Mouse (Mus musculus) E14TG2a.4 (cell line): Measurements from ENCODE around the gene Stk10.

Experiments used
- CTCF ChIP-seq: conservative IDR thresholded peaks from 2 replicates; pipeline ENCODE4 v1.5.1; 2014; ENCODE audit warnings: low read length
- NANOG ChIP-seq: IDR thresholded peaks from 2 replicates; pipeline ENCODE4 v1.6.1; 2014; ENCODE audit warnings: borderline replicate concordance, low read length, mixed read lengths
- POU5F1 ChIP-seq: IDR thresholded peaks from 2 replicates; pipeline ENCODE4 v1.6.1; 2014; ENCODE audit warnings: low read length, borderline replicate concordance

DNA sequence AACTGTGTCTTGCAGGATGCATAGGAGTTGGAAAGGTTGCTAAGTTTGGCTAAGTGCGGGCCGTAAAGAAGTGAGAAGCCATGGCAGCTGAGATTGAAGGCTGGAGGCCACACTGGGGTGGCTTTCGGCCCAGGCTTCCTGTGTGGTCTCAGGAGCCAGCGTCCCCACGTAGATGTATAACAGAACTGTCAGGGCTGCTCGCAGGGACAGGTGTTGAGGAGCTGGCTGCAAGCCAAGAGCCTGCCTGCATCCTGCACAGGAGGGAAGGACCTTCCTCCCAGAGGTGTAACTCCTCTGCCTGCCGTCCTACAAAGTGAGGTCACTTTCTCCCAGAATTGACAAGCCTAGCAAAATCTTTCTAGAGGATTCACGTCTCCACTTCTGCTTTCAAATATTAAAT lies 25.6 kb downstream of the Stk10 start:
- TF ChIP-seq CTCF = no peak
- TF ChIP-seq NANOG = no peak
- no peak for TF ChIP-seq POU5F1
